26 mouse cellular contexts compared by ENCODE assay signal in the genomic region with DNA sequence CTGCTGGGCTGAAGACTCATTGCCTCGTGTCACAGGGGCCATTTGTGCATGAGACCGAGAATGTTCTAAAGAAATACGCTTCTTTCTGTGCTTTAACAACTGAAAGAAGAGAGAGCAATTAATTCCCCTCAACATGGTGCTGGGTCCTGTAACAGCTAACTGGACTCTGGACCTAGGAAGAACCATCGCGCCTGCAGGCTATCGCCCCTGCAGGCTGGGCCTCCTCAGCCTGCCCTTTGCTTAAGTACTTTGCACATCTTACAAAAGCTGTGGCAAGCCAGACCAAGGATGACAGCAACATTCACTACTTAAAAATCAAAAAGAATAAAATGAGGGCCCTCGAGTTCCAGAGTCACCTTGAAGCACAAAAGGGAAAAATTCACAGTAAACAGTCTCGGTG.
"Had no signal": no experiment of that assay in that cellular context is flagged by ENCODE, and none has a peak within 500 bp of the region (broad histone marks: within the 10 kb centered on the region; RNA-seq: fewer than 3 reads in every experiment).

No protein-coding gene starts in this region.

- ATAC-seq: forebrain, embryonic 16.5 days; hindbrain, embryonic 16.5 days; inflammation-experienced regulatory T-cells, adult 6 months; intestine, embryonic 15.5 days had no signal

- H3K4me3 ChIP-seq: gastrocnemius, adult 2 months; heart, embryonic 10.5 days; heart, embryonic 12.5 days; hindbrain, embryonic 10.5 days; hindbrain, embryonic 12.5 days; intestine, embryonic 15.5 days; kidney, embryonic 15.5 days; layer of hippocampus, adult 2 months; left cerebral cortex, adult 2 months; limb, embryonic 10.5 days; limb, embryonic 12.5 days; liver, embryonic 13.5 days; liver, embryonic 15.5 days had no signal

- DNase-seq: gastrocnemius, adult 2 months; gastrocnemius, postnatal 10 days; gastrocnemius, postnatal 25 days; heart, postnatal 10 days; heart, postnatal 4 days; kidney, adult 8-10 months; kidney, postnatal 14 days; kidney, postnatal 4 days; liver; liver, embryonic 13.5 days had no signal

- H3K4me1 ChIP-seq: intestine, embryonic 15.5 days; kidney, embryonic 15.5 days; liver, embryonic 15.5 days had no signal

- H3K9ac ChIP-seq: heart, embryonic 12.5 days; hindbrain, embryonic 12.5 days; intestine, embryonic 15.5 days; kidney, embryonic 15.5 days; limb, embryonic 12.5 days; liver, embryonic 13.5 days; liver, embryonic 15.5 days had no signal

- H3K27me3 ChIP-seq: heart, embryonic 12.5 days; hindbrain, embryonic 12.5 days; intestine, embryonic 15.5 days; kidney, embryonic 15.5 days; limb, embryonic 12.5 days; liver, embryonic 13.5 days; liver, embryonic 15.5 days had no signal

- H3K27ac ChIP-seq: gastrocnemius, adult 2 months; heart, embryonic 10.5 days; hindbrain, embryonic 10.5 days; hindbrain, embryonic 12.5 days; intestine, embryonic 15.5 days; kidney, embryonic 15.5 days; kidney, postnatal 0 days; layer of hippocampus, adult 2 months; left cerebral cortex, adult 2 months; limb, embryonic 10.5 days; limb, embryonic 12.5 days; liver, embryonic 13.5 days; liver, embryonic 15.5 days had no signal

- H3K36me3 ChIP-seq: heart, embryonic 10.5 days; heart, embryonic 12.5 days; hindbrain, embryonic 10.5 days; hindbrain, embryonic 12.5 days; intestine, embryonic 15.5 days; kidney, embryonic 15.5 days; limb, embryonic 10.5 days; limb, embryonic 12.5 days; liver, embryonic 13.5 days; liver, embryonic 15.5 days had no signal

- H3K9me3 ChIP-seq: heart, embryonic 10.5 days; heart, embryonic 12.5 days; hindbrain, embryonic 10.5 days; hindbrain, embryonic 12.5 days; intestine, embryonic 15.5 days; kidney, embryonic 15.5 days; limb, embryonic 10.5 days; limb, embryonic 12.5 days; liver, embryonic 13.5 days; liver, embryonic 15.5 days had no signal

- H3K4me2 ChIP-seq: heart, embryonic 12.5 days; hindbrain, embryonic 12.5 days; intestine, embryonic 15.5 days; kidney, embryonic 15.5 days; limb, embryonic 12.5 days; liver, embryonic 11.5 days; liver, embryonic 13.5 days; liver, embryonic 15.5 days had no signal
